Mouse (Mus musculus): ENCODE measurements around the gene Rgs9. TPM values are rescaled to one million over a fixed set of nuclear protein-coding genes. Genes with fewer than 3 reads are reported as not detected.

The Rgs9 gene
- total RNA-seq, 1 experiment = 1.6 TPM

DNA sequence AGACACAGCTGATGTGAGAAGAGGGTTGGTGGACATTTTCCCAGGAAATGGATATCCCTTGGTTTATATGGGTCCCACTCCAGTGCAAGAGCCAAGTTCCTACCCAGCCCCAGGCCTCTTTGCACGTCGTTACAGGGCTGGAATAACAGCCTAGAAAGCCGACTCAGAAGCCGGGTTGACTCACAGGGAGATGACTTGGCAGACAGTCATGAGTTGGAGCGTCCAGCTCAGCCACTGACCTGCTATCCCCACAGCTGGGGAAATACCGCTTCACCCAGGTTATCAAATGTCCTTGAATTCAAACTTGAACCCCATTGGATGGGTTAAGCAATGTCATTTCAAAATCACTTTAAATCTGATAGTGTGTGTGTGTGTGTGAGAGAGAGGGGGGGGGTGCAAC lies 34.8 kb upstream of the Rgs9 start:
- Histone ChIP-seq H3K4me1 (ENCODE audit: control insufficient read depth in 2 of 2, insufficient read depth in 2 of 2, low read length in 2 of 2, poor library complexity in 1 of 2) (peaks cover 0 to 2% of the 10 kb centered on the region in 2 experiments; a peak in 1 of 4 replicates), H3K27ac (ENCODE audit: insufficient read depth, low read depth, low read length, poor library complexity, severe bottlenecking) (no peak overlapping the region), H3K9ac (ENCODE audit: insufficient read depth, low read depth, low read length, poor library complexity, severe bottlenecking) (no peak overlapping the region), H3K9me3 (ENCODE audit: control insufficient read depth, insufficient read depth, low read depth, low read length) (no peaks in the 10 kb centered on the region), H3K4me3 (ENCODE audit: insufficient read depth in 1 of 2, low read depth in 1 of 2, low read length in 2 of 2, poor library complexity in 1 of 2, severe bottlenecking in 1 of 2) (no peak overlapping the region), H3K36me3 (ENCODE audit: control insufficient read depth, insufficient read depth, low read length, poor library complexity, severe bottlenecking) (no peaks in the 10 kb centered on the region)
- no peak for DNase-seq (ENCODE audit: low read depth, low spot score)
- TF ChIP-seq ZNF384 (IDR thresholded peaks at IDR 0.05; ENCODE audit: low read depth, low read length) (no peak), MAFK (IDR thresholded peaks at IDR 0.05; ENCODE audit: insufficient read depth, low read depth, low read length) (no peak), CHD2 (IDR thresholded peaks at IDR 0.05; ENCODE audit: low read depth, low read length) (no peak), HCFC1 (IDR thresholded peaks at IDR 0.05; ENCODE audit: borderline replicate concordance, insufficient read depth, low read length) (no peak), ZC3H11A (IDR thresholded peaks at IDR 0.05; ENCODE audit: borderline replicate concordance, low read depth, low read length) (no peak)
- in situ Hi-C loops (cut with MboI; ENCODE audit: low sequenced_read_pairs in 2 of 2, unreplicated experiment in 2 of 2) = no loop called here

DNA sequence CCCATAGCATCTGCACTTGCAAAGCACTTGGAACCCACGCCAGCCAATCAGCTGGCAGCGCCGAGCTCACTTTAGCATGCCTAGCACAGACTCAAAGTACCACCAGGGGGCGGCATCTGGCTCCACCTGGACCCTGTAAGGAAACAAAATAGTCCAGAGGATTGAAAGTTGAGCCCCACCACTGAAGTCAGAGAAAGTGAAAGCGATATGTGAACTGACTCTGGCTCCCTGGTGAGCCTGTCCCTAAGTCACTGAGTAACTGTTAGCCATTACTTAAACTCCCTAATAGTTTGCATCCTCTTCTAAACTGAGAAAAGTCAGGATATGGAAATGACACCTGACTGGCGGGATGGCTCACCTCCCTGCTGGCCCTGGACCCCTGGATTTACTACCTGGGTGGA lies 33.5 kb upstream of the Rgs9 start:
- in situ Hi-C loops (cut with MboI; ENCODE audit: low sequenced_read_pairs in 2 of 2, unreplicated experiment in 2 of 2) = no loop called here
- no peak overlapping the region for H3K9ac ChIP-seq (ENCODE audit: insufficient read depth, low read depth, low read length, poor library complexity, severe bottlenecking)
- no peak for TF ChIP-seq MAFK (IDR thresholded peaks at IDR 0.05; ENCODE audit: insufficient read depth, low read depth, low read length)
- TF ChIP-seq ZC3H11A (IDR thresholded peaks at IDR 0.05; ENCODE audit: borderline replicate concordance, low read depth, low read length) = peak; percentile 80

GRCm38 (mm10) chr11:109330706-109331393 lies 32.9 kb upstream of the Rgs9 start:
- Histone ChIP-seq H3K4me3 (ENCODE audit: insufficient read depth in 1 of 2, low read depth in 1 of 2, low read length in 2 of 2, poor library complexity in 1 of 2, severe bottlenecking in 1 of 2) (peak overlapping the region in 1 of 2 experiments; percentile 35; a peak in 2 of 4 replicates), H3K9me3 (ENCODE audit: control insufficient read depth, insufficient read depth, low read depth, low read length) (no peaks in the 10 kb centered on the region), H3K27ac (ENCODE audit: insufficient read depth, low read depth, low read length, poor library complexity, severe bottlenecking) (no peak overlapping the region), H3K36me3 (ENCODE audit: control insufficient read depth, insufficient read depth, low read length, poor library complexity, severe bottlenecking) (no peaks in the 10 kb centered on the region), H3K4me1 (ENCODE audit: control insufficient read depth in 2 of 2, insufficient read depth in 2 of 2, low read length in 2 of 2, poor library complexity in 1 of 2) (peaks cover 0 to 2% of the 10 kb centered on the region in 2 experiments; a peak in 1 of 4 replicates), H3K9ac (ENCODE audit: insufficient read depth, low read depth, low read length, poor library complexity, severe bottlenecking) (no peak overlapping the region)
- no peak for TF ChIP-seq HCFC1 (IDR thresholded peaks at IDR 0.05; ENCODE audit: borderline replicate concordance, insufficient read depth, low read length)
- in situ Hi-C loops (cut with MboI; ENCODE audit: low sequenced_read_pairs in 2 of 2, unreplicated experiment in 2 of 2) = no loop called here
- no peak for DNase-seq (ENCODE audit: low read depth, low spot score)

More for the DNA sequence above, 33.5 kb upstream of the Rgs9 start:
- H3K9me3 ChIP-seq (ENCODE audit: control insufficient read depth, insufficient read depth, low read depth, low read length) = no peaks in the 10 kb centered on the region
- no peaks in the 10 kb centered on the region for H3K36me3 ChIP-seq (ENCODE audit: control insufficient read depth, insufficient read depth, low read length, poor library complexity, severe bottlenecking)
- no peak overlapping the region for H3K27ac ChIP-seq (ENCODE audit: insufficient read depth, low read depth, low read length, poor library complexity, severe bottlenecking)
- peaks cover 0 to 2% of the 10 kb centered on the region in 2 experiments; a peak in 1 of 4 replicates for H3K4me1 ChIP-seq (ENCODE audit: control insufficient read depth in 2 of 2, insufficient read depth in 2 of 2, low read length in 2 of 2, poor library complexity in 1 of 2)
- peak; percentile 96 for DNase-seq (ENCODE audit: low read depth, low spot score)
- H3K4me3 ChIP-seq (ENCODE audit: insufficient read depth in 1 of 2, low read depth in 1 of 2, low read length in 2 of 2, poor library complexity in 1 of 2, severe bottlenecking in 1 of 2) = peak overlapping the region in 1 of 2 experiments; percentile 35; a peak in 1 of 4 replicates

- Histone ChIP-seq H3K4me3 (ENCODE audit: insufficient read depth in 1 of 2, low read depth in 1 of 2, low read length in 2 of 2, poor library complexity in 1 of 2, severe bottlenecking in 1 of 2) (no peak overlapping the region), H3K9me3 (ENCODE audit: control insufficient read depth, insufficient read depth, low read depth, low read length) (no peaks in the 10 kb centered on the region), H3K4me1 (ENCODE audit: control insufficient read depth in 2 of 2, insufficient read depth in 2 of 2, low read length in 2 of 2, poor library complexity in 1 of 2) (peaks cover 0 to 2% of the 10 kb centered on the region in 2 experiments; a peak in 1 of 4 replicates), H3K9ac (ENCODE audit: insufficient read depth, low read depth, low read length, poor library complexity, severe bottlenecking) (no peak overlapping the region), H3K36me3 (ENCODE audit: control insufficient read depth, insufficient read depth, low read length, poor library complexity, severe bottlenecking) (no peaks in the 10 kb centered on the region), H3K27ac (ENCODE audit: insufficient read depth, low read depth, low read length, poor library complexity, severe bottlenecking) (no peak overlapping the region)
- TF ChIP-seq HCFC1 (IDR thresholded peaks at IDR 0.05; ENCODE audit: borderline replicate concordance, insufficient read depth, low read length) (no peak), ZNF384 (IDR thresholded peaks at IDR 0.05; ENCODE audit: low read depth, low read length) (no peak)
- DNase-seq (ENCODE audit: low read depth, low spot score) = no peak
- in situ Hi-C loops (cut with MboI; ENCODE audit: low sequenced_read_pairs in 2 of 2, unreplicated experiment in 2 of 2) = loop anchor here in 1 of 2 experiments (10.0 kb wide), 1 partner anchor 105 kb away; no protein-coding TSS in a partner anchor
Observed at GRCm38 (mm10) chr11:109329331-109329730, 31.4 kb upstream of the Rgs9 start.

- Histone ChIP-seq H3K27ac (ENCODE audit: insufficient read depth, low read depth, low read length, poor library complexity, severe bottlenecking) (no peak overlapping the region), H3K9me3 (ENCODE audit: control insufficient read depth, insufficient read depth, low read depth, low read length) (no peaks in the 10 kb centered on the region), H3K4me1 (ENCODE audit: control insufficient read depth in 2 of 2, insufficient read depth in 2 of 2, low read length in 2 of 2, poor library complexity in 1 of 2) (peaks cover 0 to 2% of the 10 kb centered on the region in 2 experiments; a peak in 1 of 4 replicates), H3K9ac (ENCODE audit: insufficient read depth, low read depth, low read length, poor library complexity, severe bottlenecking) (no peak overlapping the region), H3K36me3 (ENCODE audit: control insufficient read depth, insufficient read depth, low read length, poor library complexity, severe bottlenecking) (no peaks in the 10 kb centered on the region), H3K4me3 (ENCODE audit: insufficient read depth in 1 of 2, low read depth in 1 of 2, low read length in 2 of 2, poor library complexity in 1 of 2, severe bottlenecking in 1 of 2) (no peak overlapping the region)
- in situ Hi-C loops (cut with MboI; ENCODE audit: low sequenced_read_pairs in 2 of 2, unreplicated experiment in 2 of 2) = loop anchor here in 1 of 2 experiments (10.0 kb wide), 1 partner anchor 107 kb away; no protein-coding TSS in a partner anchor
- TF ChIP-seq CHD2 (IDR thresholded peaks at IDR 0.05; ENCODE audit: low read depth, low read length) = no peak
- no peak for TF ChIP-seq ZNF384 (IDR thresholded peaks at IDR 0.05; ENCODE audit: low read depth, low read length)
- no peak for TF ChIP-seq HCFC1 (IDR thresholded peaks at IDR 0.05; ENCODE audit: borderline replicate concordance, insufficient read depth, low read length)
- no peak for TF ChIP-seq MAFK (IDR thresholded peaks at IDR 0.05; ENCODE audit: insufficient read depth, low read depth, low read length)
- no peak for TF ChIP-seq ZC3H11A (IDR thresholded peaks at IDR 0.05; ENCODE audit: borderline replicate concordance, low read depth, low read length)
- no peak for DNase-seq (ENCODE audit: low read depth, low spot score)
Observed at GRCm38 (mm10) chr11:109327952-109328351, 30.0 kb upstream of the Rgs9 start.
